Mouse (Mus musculus): ENCODE measurements at regions not wholly inside any gene's neighbourhood (a gene's known extent, or its start where the extent isn't known, plus 50 kb on each side); places are given as distances from the start of the nearest gene placed in this dataset.

GRCm38 (mm10) chr10:99893999-99894398, 121.4 kb upstream of the Kitl start:
- TF ChIP-seq CTCF (IDR thresholded peaks at IDR 0.05; ENCODE audit: low read depth, low read length) (no peak), POLR2A (IDR thresholded peaks at IDR 0.05; ENCODE audit: borderline replicate concordance, low read depth, low read length) (no peak)

Data from bone marrow macrophage, adult 2 months (primary cell).